Mouse (Mus musculus) myocyte (in vitro differentiated cells): ENCODE measurements around the gene Cmbl.

Source experiments
- MAX ChIP-seq: IDR thresholded peaks from one replicate; pipeline ENCODE4 v1.6.1; 2011; ENCODE audit warnings: low read depth, mild to moderate bottlenecking, control low read depth
- POLR2A ChIP-seq: IDR thresholded peaks from one replicate; pipeline ENCODE4 v1.6.1; 2011; ENCODE audit warnings: low read depth, mild to moderate bottlenecking, control low read depth, moderate library complexity; ENCODE audit not compliant: insufficient read length

GRCm38 (mm10) chr15:31565184-31565583, at the start of gene Cmbl:
- TF ChIP-seq MAX (no peak), POLR2A (no peak)
